Mouse (Mus musculus) CH12.LX (cell line): Measurements from ENCODE around the gene Myo5a. TPM values are rescaled to one million over a fixed set of nuclear protein-coding genes. Genes with fewer than 3 reads are reported as not detected.

Experiments
- DNase-seq: peaks from one replicate; pipeline ENCODE4 v3.0.0-alpha.2; 2013; ENCODE audit errors: extremely low read depth
- H3K27ac ChIP-seq: 2 replicates; pipeline ENCODE4 v1.5.1; 2012; ENCODE audit warnings: low read depth, mild to moderate bottlenecking, control low read depth, moderate library complexity; ENCODE audit not compliant: insufficient read depth
- H3K27me3 ChIP-seq: replicated peaks from 2 replicates; pipeline ENCODE3; 2012; ENCODE audit warnings: inconsistent platforms
- H3K36me3 ChIP-seq, 2 experiments: replicated peaks in 1 of 2; 2 replicates each; pipeline versions ENCODE3 to v1.6.1; 2012; ENCODE audit warnings: inconsistent platforms in 1 of 2, low read length in 1 of 2, mild to moderate bottlenecking in 1 of 2, mixed read lengths in 1 of 2, moderate library complexity in 1 of 2; ENCODE audit not compliant: control insufficient read depth in 1 of 2, insufficient read depth in 1 of 2
- H3K4me1 ChIP-seq, 2 experiments: 2 replicates each; pipeline ENCODE4 v1.6.1; 2012; ENCODE audit warnings: inconsistent platforms in 1 of 2, moderate library complexity in 1 of 2; ENCODE audit not compliant: insufficient read depth in 2 of 2, control insufficient read depth in 1 of 2
- H3K4me2 ChIP-seq: 2 replicates; pipeline ENCODE4 v1.6.1; 2012; ENCODE audit warnings: low read depth, mild to moderate bottlenecking, control low read depth; ENCODE audit not compliant: poor library complexity, insufficient read depth, severe bottlenecking
- H3K4me3 ChIP-seq, 3 experiments: fragments of 150-350 bp in 1 of 3; sonication (generic) in 1 of 3; replicated peaks in 1 of 3; 2 replicates each; pipeline versions ENCODE3 to v1.5.1; 2011 to 2012; ENCODE audit warnings: low read depth in 2 of 3, low read length in 2 of 3, mild to moderate bottlenecking in 2 of 3, moderate library complexity in 2 of 3, control low read depth in 1 of 3, improper control_type of control experiment in 1 of 3, inconsistent platforms in 1 of 3, mixed read lengths in 1 of 3; ENCODE audit not compliant: poor library complexity in 1 of 3
- H3K79me2 ChIP-seq: replicated peaks from 2 replicates; pipeline ENCODE4 v1.6.1; 2012; ENCODE audit warnings: mild to moderate bottlenecking, moderate library complexity; ENCODE audit not compliant: control insufficient read depth, poor library complexity, insufficient read depth, severe bottlenecking; ENCODE audit errors: extremely low read depth
- H3K9ac ChIP-seq: 2 replicates; pipeline ENCODE4 v1.6.1; 2012; ENCODE audit warnings: low read depth, mild to moderate bottlenecking, control low read depth, moderate library complexity; ENCODE audit not compliant: insufficient read depth
- H3K9me3 ChIP-seq: replicated peaks from 2 replicates; pipeline ENCODE3; 2012; ENCODE audit warnings: low read length, inconsistent platforms, mixed read lengths
- BHLHE40 ChIP-seq: IDR thresholded peaks from 2 replicates; pipeline ENCODE4 v1.6.1; 2011; ENCODE audit warnings: mild to moderate bottlenecking, low read depth, low read length, improper control_type of control experiment
- CHD2 ChIP-seq: IDR thresholded peaks from 2 replicates; pipeline ENCODE4 v1.6.1; 2011; ENCODE audit warnings: low read length, improper control_type of control experiment
- ELF1 ChIP-seq: IDR thresholded peaks from 2 replicates; pipeline ENCODE4 v1.6.1; 2014; ENCODE audit warnings: low read depth, mild to moderate bottlenecking, inconsistent platforms, low read length, improper control_type of control experiment
- EP300 ChIP-seq: IDR thresholded peaks from 2 replicates; pipeline ENCODE4 v1.6.1; 2011; ENCODE audit warnings: low read length, improper control_type of control experiment
- ETS1 ChIP-seq: conservative IDR thresholded peaks from 2 replicates; pipeline ENCODE4 v1.6.1; 2012; ENCODE audit warnings: low read depth, mild to moderate bottlenecking, inconsistent platforms, low read length, improper control_type of control experiment, moderate library complexity
- IRF4 ChIP-seq: IDR thresholded peaks from 2 replicates; pipeline ENCODE4 v1.6.1; 2014; ENCODE audit warnings: low read depth, mild to moderate bottlenecking, inconsistent platforms, low read length, improper control_type of control experiment
- JUN ChIP-seq: IDR thresholded peaks from 2 replicates; pipeline ENCODE4 v1.6.1; 2011; ENCODE audit warnings: low read depth, mild to moderate bottlenecking, low read length, improper control_type of control experiment, moderate library complexity; ENCODE audit not compliant: insufficient read depth
- JUND ChIP-seq: conservative IDR thresholded peaks from 2 replicates; pipeline ENCODE4 v1.6.1; 2011; ENCODE audit warnings: low read depth, low read length, improper control_type of control experiment
- MAFK ChIP-seq: IDR thresholded peaks from 2 replicates; pipeline ENCODE4 v1.6.1; 2011; ENCODE audit warnings: low read length, improper control_type of control experiment; ENCODE audit not compliant: insufficient replicate concordance
- MAX ChIP-seq: IDR thresholded peaks from 2 replicates; pipeline ENCODE4 v1.6.1; 2011; ENCODE audit warnings: low read length, improper control_type of control experiment
- MEF2A ChIP-seq: IDR thresholded peaks from 2 replicates; pipeline ENCODE4 v1.6.1; 2014; ENCODE audit warnings: low read depth, mild to moderate bottlenecking, inconsistent platforms, low read length, improper control_type of control experiment, borderline replicate concordance
- MXI1 ChIP-seq: IDR thresholded peaks from 2 replicates; pipeline ENCODE4 v1.6.1; 2011; ENCODE audit warnings: mild to moderate bottlenecking, low read depth, low read length, improper control_type of control experiment
- NELFE ChIP-seq: IDR thresholded peaks from 2 replicates; pipeline ENCODE4 v1.6.1; 2011; ENCODE audit warnings: low read depth, low read length, improper control_type of control experiment
- NRF1 ChIP-seq: IDR thresholded peaks from 2 replicates; pipeline ENCODE4 v1.6.1; 2014; ENCODE audit warnings: low read depth, mild to moderate bottlenecking, inconsistent platforms, low read length, improper control_type of control experiment, moderate library complexity
- RAD21 ChIP-seq: IDR thresholded peaks from 2 replicates; pipeline ENCODE4 v1.6.1; 2011; ENCODE audit warnings: low read depth, mild to moderate bottlenecking, low read length, improper control_type of control experiment, moderate library complexity
- RCOR1 ChIP-seq: conservative IDR thresholded peaks from 2 replicates; pipeline ENCODE4 v1.6.1; 2012; ENCODE audit warnings: low read depth, mild to moderate bottlenecking, inconsistent platforms, low read length, improper control_type of control experiment
- SIN3A ChIP-seq: IDR thresholded peaks from 2 replicates; pipeline ENCODE4 v1.6.1; 2012; ENCODE audit warnings: low read length, improper control_type of control experiment, inconsistent platforms
- SMC3 ChIP-seq: IDR thresholded peaks from 2 replicates; pipeline ENCODE4 v1.6.1; 2011; ENCODE audit warnings: low read depth, low read length, improper control_type of control experiment
- TBP ChIP-seq: conservative IDR thresholded peaks from 2 replicates; pipeline ENCODE4 v1.6.1; 2011; ENCODE audit warnings: low read depth, low read length, improper control_type of control experiment
- TCF12 ChIP-seq: IDR thresholded peaks from 2 replicates; pipeline ENCODE4 v1.6.1; 2014; ENCODE audit warnings: low read depth, mild to moderate bottlenecking, inconsistent platforms, low read length, improper control_type of control experiment
- USF1 ChIP-seq: IDR thresholded peaks from 2 replicates; pipeline ENCODE4 v1.6.1; 2014; ENCODE audit warnings: low read depth, mild to moderate bottlenecking, inconsistent platforms, low read length, improper control_type of control experiment
- ZKSCAN1 ChIP-seq: IDR thresholded peaks from 2 replicates; pipeline ENCODE4 v1.6.1; 2012; ENCODE audit warnings: low read depth, inconsistent platforms, low read length, improper control_type of control experiment, borderline replicate concordance
- ZMIZ1 ChIP-seq: IDR thresholded peaks from 2 replicates; pipeline ENCODE4 v1.6.1; 2012; ENCODE audit warnings: low read depth, mild to moderate bottlenecking, inconsistent platforms, low read length, improper control_type of control experiment
- dilution Hi-C: fragments of 300-500 bp; cut with MboI; formaldehyde crosslinking; loops from 2 replicates; pipeline ENCODE4 v1.14.3; 2020; ENCODE audit warnings: low sequenced_read_pairs; ENCODE audit not compliant: extremely low pct_unique_long_range_greater_than_20kb, extremely low pct_ligation_motif_present
- in situ Hi-C: fragments of 300-500 bp; cut with MboI; formaldehyde crosslinking; loops from 3 replicates; pipeline ENCODE4 v1.14.3; 2019; ENCODE audit warnings: low sequenced_read_pairs, low pct_ligation_motif_present, low pct_unique_long_range_greater_than_20kb, mixed read lengths
- polyA plus RNA-seq: library from polyadenylated mRNA; unstranded; fragments of >175 nt; gene quantifications from 2 replicates; pipeline ENCODE4 v1.2.1, GENCODE M21; 2012; ENCODE audit warnings: low read depth; ENCODE audit not compliant: insufficient read length
- total RNA-seq, 2 experiments: library from RNA; depleted of rRNA; stranded (reverse); fragments of 300-350 nt in 1 of 2; fragments of >200 nt in 1 of 2; gene quantifications; 2 replicates each; pipeline ENCODE4 v1.2.3; 2012 to 2014

Gene Myo5a
- total and polyA plus RNA-seq, 3 experiments, result 55.0 to 107 (median 66.6) TPM

- no peak for DNase-seq
- in situ Hi-C loops, result no loop called here
- peaks cover 10 to 42% of the 10 kb centered on the region in 2 experiments for H3K4me1 ChIP-seq
- peaks cover 27 to 61% of the 10 kb centered on the region in 2 experiments for H3K36me3 ChIP-seq
- no peaks in the 10 kb centered on the region for H3K27me3 ChIP-seq
- H3K9ac ChIP-seq, result peak overlapping the region; percentile 6; the same call in 1 of the 2 replicates
- peak overlapping the region; percentile 43 for H3K4me2 ChIP-seq
- TF ChIP-seq TCF12 (peak; percentile 34; the same call in 1 of the 2 replicates), NELFE (no peak), IRF4 (no peak), RCOR1 (no peak), CHD2 (no peak)
- H3K4me3 ChIP-seq, result no peak overlapping the region
- 0 out of 2 replicates have a peak, but pooled peaks cover 3% of the 10 kb centered on the region for H3K79me2 ChIP-seq
- dilution Hi-C loops, result no loop called here
- no peaks in the 10 kb centered on the region for H3K9me3 ChIP-seq
- H3K27ac ChIP-seq, result peak overlapping the region; percentile 51; the same call in 1 of the 2 replicates
Measured at GRCm38 (mm10) chr9:75193858-75194257, 123.0 kb downstream of the Myo5a start.

- H3K27ac ChIP-seq, result peak overlapping the region; percentile 96
- H3K9me3 ChIP-seq, result no peaks in the 10 kb centered on the region
- 0 out of 2 replicates have a peak, but pooled peaks cover 5% of the 10 kb centered on the region for H3K79me2 ChIP-seq
- H3K4me3 ChIP-seq, result no peak overlapping the region
- H3K9ac ChIP-seq, result peak overlapping the region; percentile 45; the same call in 1 of the 2 replicates
- peaks cover 28 to 58% of the 10 kb centered on the region in 2 experiments for H3K36me3 ChIP-seq
- peak overlapping the region; percentile 61 for H3K4me2 ChIP-seq
- H3K27me3 ChIP-seq, result no peaks in the 10 kb centered on the region
- TF ChIP-seq RCOR1, result 0 out of 2 replicates have a peak, but pooled peaks have one; percentile 55
- TF ChIP-seq ETS1, result peak; percentile 93
- 0 out of 2 replicates have a peak, but pooled peaks have one; percentile 51 for TF ChIP-seq MAX
- TF ChIP-seq ZKSCAN1, result no peak
- TF ChIP-seq NRF1, result no peak
- peak; percentile 48; the same call in 1 of the 2 replicates for TF ChIP-seq ZMIZ1
- TF ChIP-seq USF1, result no peak
- peak; percentile 93 for TF ChIP-seq MAFK
- TF ChIP-seq SMC3, result no peak
- TF ChIP-seq RAD21, result no peak
- TF ChIP-seq MXI1, result no peak
- TF ChIP-seq JUN, result peak; percentile 40
- peak; percentile 74 for TF ChIP-seq CHD2
- peak; percentile 25; the same call in 1 of the 2 replicates for TF ChIP-seq JUND
- TF ChIP-seq EP300, result peak; percentile 70
- peak; percentile 85 for TF ChIP-seq IRF4
- 0 out of 2 replicates have a peak, but pooled peaks have one; percentile 41 for TF ChIP-seq TBP
- TF ChIP-seq ELF1, result peak; percentile 64
- TF ChIP-seq SIN3A, result peak; percentile 61
- peak; percentile 72; the same call in 1 of the 2 replicates for TF ChIP-seq TCF12
- TF ChIP-seq BHLHE40, result peak; percentile 62
- TF ChIP-seq MEF2A, result peak; percentile 54
- H3K4me1 ChIP-seq, result peaks cover 10 to 42% of the 10 kb centered on the region in 2 experiments
- dilution Hi-C loops (no loop called here), in situ Hi-C loops (no loop called here)
- peak; percentile 79 for DNase-seq
Measured at GRCm38 (mm10) chr9:75196335-75196734, 125.5 kb downstream of the Myo5a start.
